Mouse (Mus musculus): ENCODE data around the gene Galnt13. TPM values are rescaled to one million over a fixed set of nuclear protein-coding genes. Genes with fewer than 3 reads are reported as not detected.
"Not testable (repeated sequence)": the region's sequence is repeated elsewhere in the genome, so short reads cannot be mapped to it uniquely, and the experiment has no call there.

Gene Galnt13
- polyA plus RNA-seq, 1 experiment: 0.62 TPM

DNA sequence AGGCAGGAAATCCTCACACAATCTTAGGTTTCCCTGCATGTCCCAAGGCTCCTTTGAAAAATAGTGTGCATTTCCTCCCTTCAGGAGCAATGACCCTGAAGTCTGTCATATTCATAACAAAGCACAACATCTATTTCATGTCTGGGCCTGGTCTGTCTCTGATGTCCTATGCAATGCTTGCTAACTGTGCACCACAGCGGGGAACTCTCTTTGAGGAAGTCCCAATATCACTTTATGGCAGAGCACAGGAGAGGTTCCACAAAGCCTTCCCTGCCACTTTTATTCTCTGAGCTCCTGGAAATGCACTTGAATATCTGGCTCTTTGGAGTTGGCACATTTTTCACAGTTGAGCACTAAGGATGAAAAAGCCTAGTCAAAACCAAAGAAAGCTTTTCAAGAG is 547.7 kb downstream of the Galnt13 start:
- TF ChIP-seq CTCF (IDR thresholded peaks at IDR 0.05; ENCODE audit: control insufficient read depth, insufficient read depth, low read length) (no peak), POLR2A (IDR thresholded peaks at IDR 0.05; ENCODE audit: borderline replicate concordance, control insufficient read depth, low read depth, low read length) (no peak)
- WGBS: 66% methylated on average over 1 of the region's 1 CpGs
- Histone ChIP-seq H3K4me3 (replicated peaks; ENCODE audit: control insufficient read depth, low read depth, low read length) (no peak overlapping the region), H3K4me1 (ENCODE audit: control insufficient read depth, insufficient read depth, low read length) (no peaks in the 10 kb centered on the region), H3K27ac (ENCODE audit: control insufficient read depth, insufficient read depth, low read depth, low read length, poor library complexity) (no peak overlapping the region)

DNA sequence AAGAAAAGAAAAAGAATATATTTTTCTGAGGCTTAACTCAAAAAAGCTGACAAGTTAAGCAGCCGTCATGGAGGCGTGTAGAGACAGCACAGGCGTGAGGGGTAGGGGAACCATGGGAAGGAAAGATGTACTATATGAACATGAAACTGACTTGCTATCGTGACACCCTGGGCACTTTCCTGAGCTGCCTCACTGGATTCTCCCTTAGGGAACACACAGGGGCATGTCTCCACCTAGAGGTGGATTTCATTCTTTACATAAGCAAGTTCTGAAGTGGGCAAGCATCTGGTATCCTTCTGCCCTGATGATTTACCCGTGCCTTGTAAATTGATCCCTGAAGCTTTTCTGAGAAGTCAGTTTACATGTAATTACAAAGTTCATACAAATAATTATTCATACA is 586.4 kb downstream of the Galnt13 start:
- no CpG with 5 or more reads among the region's 5 CpGs for WGBS
- H3K27ac ChIP-seq (ENCODE audit: control insufficient read depth, insufficient read depth, low read depth, low read length, poor library complexity); H3K4me3 ChIP-seq (replicated peaks; ENCODE audit: control insufficient read depth, low read depth, low read length); H3K4me1 ChIP-seq (ENCODE audit: control insufficient read depth, insufficient read depth, low read length): not testable (repeated sequence)

DNA sequence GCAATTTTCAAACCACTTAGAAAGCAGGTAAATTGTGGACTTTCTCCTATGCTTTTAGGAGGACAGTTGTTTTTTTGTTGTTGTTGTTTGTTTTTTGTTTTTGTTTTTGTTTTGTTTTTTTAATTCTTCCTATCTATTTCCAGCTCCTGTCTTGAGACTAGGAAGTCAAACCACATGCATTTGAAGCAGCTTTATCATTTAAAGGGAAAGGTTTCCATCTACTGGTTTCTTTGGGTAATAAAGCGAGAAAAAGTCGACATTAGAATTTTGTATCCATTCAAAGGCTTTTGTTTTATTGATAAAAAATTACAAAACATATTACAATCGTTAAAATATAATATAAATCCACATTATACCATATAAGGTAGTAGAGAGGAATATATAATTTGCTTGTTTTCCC is 598.5 kb downstream of the Galnt13 start:
- H3K4me3 ChIP-seq (replicated peaks; ENCODE audit: control insufficient read depth, low read depth, low read length): no peak overlapping the region
- no peak overlapping the region for H3K27ac ChIP-seq (ENCODE audit: control insufficient read depth, insufficient read depth, low read depth, low read length, poor library complexity)
- WGBS: 59% methylated on average over 3 of the region's 3 CpGs
- no peaks in the 10 kb centered on the region for H3K4me1 ChIP-seq (ENCODE audit: control insufficient read depth, insufficient read depth, low read length)
- TF ChIP-seq POLR2A (IDR thresholded peaks at IDR 0.05; ENCODE audit: borderline replicate concordance, control insufficient read depth, low read depth, low read length) (no peak), CTCF (IDR thresholded peaks at IDR 0.05; ENCODE audit: control insufficient read depth, insufficient read depth, low read length) (no peak)

DNA sequence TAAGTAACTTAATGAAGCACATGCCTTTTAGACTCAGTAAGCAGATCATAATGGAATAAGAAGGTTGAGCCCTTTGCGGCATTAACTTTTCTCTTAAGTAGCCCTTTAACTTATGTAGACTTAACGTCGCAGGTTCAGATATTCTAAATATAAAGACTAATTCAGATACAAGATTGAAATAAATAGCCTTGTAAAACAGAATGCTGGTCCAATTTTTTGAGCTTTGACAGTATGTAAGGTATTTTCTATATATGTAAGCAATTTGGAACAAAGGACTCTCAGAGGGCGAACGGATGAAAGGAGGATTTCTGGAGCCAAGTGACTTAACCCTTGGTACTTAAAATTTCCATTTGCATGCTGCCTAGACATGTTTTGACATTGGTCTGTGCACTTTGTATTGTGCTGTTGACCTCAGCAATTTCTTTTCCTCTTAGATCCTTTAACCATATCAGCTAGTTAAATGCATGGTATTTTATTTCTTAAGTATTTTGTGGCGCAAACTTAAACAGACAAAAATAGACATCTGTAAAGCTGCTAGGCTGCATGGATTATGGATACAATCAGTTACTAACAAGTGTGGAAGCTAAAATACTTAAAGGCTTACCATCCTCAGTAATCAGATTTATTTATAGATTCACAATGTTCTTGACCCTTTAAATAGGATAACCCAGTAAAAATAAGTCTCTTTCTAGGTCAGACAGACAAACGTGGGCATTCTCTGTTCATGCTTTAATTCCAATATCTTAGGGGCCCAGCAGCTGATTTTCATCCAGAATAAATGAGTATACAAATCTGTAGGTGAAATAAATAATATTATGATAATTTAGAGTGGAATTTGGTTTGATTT is 629.6 kb downstream of the Galnt13 start:
- TF ChIP-seq POLR2A (IDR thresholded peaks at IDR 0.05; ENCODE audit: borderline replicate concordance, control insufficient read depth, low read depth, low read length): no peak
- no peak for TF ChIP-seq CTCF (IDR thresholded peaks at IDR 0.05; ENCODE audit: control insufficient read depth, insufficient read depth, low read length)
- Histone ChIP-seq H3K27ac (ENCODE audit: control insufficient read depth, insufficient read depth, low read depth, low read length, poor library complexity) (no peak overlapping the region), H3K4me1 (ENCODE audit: control insufficient read depth, insufficient read depth, low read length) (no peaks in the 10 kb centered on the region), H3K4me3 (replicated peaks; ENCODE audit: control insufficient read depth, low read depth, low read length) (no peak overlapping the region)
- 82% methylated on average over 7 of the region's 7 CpGs for WGBS

DNA sequence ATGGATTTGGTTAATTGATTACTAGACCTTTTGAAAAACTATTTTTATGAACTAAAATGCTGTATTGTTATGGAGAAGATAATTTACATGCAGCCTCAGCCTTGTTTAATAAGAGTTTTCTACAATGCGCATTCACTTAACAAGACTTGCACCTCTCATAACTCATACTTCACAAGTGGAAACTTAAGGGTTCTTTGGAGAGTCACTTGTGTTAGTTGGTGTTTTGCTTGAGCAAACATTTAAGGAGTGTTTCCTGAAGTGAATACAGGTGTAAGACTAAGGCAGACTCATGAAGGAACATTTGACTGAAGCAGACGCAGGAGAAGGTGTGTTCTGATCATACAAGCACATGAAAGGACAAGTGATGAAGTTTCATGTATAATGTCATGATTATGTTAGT is 649.5 kb downstream of the Galnt13 start:
- TF ChIP-seq POLR2A (IDR thresholded peaks at IDR 0.05; ENCODE audit: borderline replicate concordance, control insufficient read depth, low read depth, low read length) (no peak), CTCF (IDR thresholded peaks at IDR 0.05; ENCODE audit: control insufficient read depth, insufficient read depth, low read length) (no peak)
- 90% methylated on average over 2 of the region's 2 CpGs for WGBS
- H3K27ac ChIP-seq (ENCODE audit: control insufficient read depth, insufficient read depth, low read depth, low read length, poor library complexity): no peak overlapping the region
- no peaks in the 10 kb centered on the region for H3K4me1 ChIP-seq (ENCODE audit: control insufficient read depth, insufficient read depth, low read length)
- no peak overlapping the region for H3K4me3 ChIP-seq (replicated peaks; ENCODE audit: control insufficient read depth, low read depth, low read length)

DNA sequence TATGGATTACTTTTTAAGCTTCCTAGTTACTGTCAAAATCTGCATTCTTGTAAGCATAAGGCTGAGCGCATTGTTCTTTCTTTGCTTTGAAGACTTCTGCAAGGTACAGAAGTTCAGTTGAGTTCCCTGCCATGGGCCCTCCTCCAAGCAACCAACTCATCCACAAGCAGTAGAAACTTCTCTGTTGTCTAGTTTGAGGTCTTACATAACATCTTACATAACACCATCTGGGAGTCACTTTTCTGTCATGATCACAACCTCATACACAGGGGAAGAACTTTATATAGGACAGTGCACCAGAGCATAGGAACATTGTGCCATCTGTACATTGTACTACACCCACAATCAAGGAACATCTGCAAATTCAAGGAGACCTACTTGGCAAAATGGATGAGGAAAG is 651.9 kb downstream of the Galnt13 start:
- TF ChIP-seq CTCF (IDR thresholded peaks at IDR 0.05; ENCODE audit: control insufficient read depth, insufficient read depth, low read length) (no peak), POLR2A (IDR thresholded peaks at IDR 0.05; ENCODE audit: borderline replicate concordance, control insufficient read depth, low read depth, low read length) (no peak)
- Histone ChIP-seq H3K27ac (ENCODE audit: control insufficient read depth, insufficient read depth, low read depth, low read length, poor library complexity) (no peak overlapping the region), H3K4me1 (ENCODE audit: control insufficient read depth, insufficient read depth, low read length) (no peaks in the 10 kb centered on the region), H3K4me3 (replicated peaks; ENCODE audit: control insufficient read depth, low read depth, low read length) (no peak overlapping the region)
- 97% methylated on average over 1 of the region's 1 CpGs for WGBS

DNA sequence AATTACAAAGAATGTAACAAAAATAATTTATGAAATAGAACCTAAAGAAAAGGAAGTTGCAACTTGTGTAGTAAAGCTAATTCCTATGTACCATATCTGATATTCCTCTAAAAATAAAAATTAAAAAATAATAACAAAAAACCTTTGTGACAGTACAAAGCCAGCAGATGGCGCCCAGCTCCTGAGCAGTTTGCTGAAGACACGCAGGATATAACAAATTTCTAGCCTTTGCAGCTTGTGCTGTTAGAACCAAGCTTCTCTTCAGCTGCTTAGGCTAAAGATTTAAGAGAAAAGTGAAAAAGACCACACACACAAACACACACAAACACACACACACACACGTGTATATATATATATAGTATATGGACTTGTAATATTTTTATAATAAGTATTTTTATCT is 654.2 kb downstream of the Galnt13 start:
- no peak for TF ChIP-seq CTCF (IDR thresholded peaks at IDR 0.05; ENCODE audit: control insufficient read depth, insufficient read depth, low read length)
- no peak for TF ChIP-seq POLR2A (IDR thresholded peaks at IDR 0.05; ENCODE audit: borderline replicate concordance, control insufficient read depth, low read depth, low read length)
- H3K4me3 ChIP-seq (replicated peaks; ENCODE audit: control insufficient read depth, low read depth, low read length): no peak overlapping the region
- no peak overlapping the region for H3K27ac ChIP-seq (ENCODE audit: control insufficient read depth, insufficient read depth, low read depth, low read length, poor library complexity)
- no peaks in the 10 kb centered on the region for H3K4me1 ChIP-seq (ENCODE audit: control insufficient read depth, insufficient read depth, low read length)
- 18% methylated on average over 3 of the region's 3 CpGs for WGBS

DNA sequence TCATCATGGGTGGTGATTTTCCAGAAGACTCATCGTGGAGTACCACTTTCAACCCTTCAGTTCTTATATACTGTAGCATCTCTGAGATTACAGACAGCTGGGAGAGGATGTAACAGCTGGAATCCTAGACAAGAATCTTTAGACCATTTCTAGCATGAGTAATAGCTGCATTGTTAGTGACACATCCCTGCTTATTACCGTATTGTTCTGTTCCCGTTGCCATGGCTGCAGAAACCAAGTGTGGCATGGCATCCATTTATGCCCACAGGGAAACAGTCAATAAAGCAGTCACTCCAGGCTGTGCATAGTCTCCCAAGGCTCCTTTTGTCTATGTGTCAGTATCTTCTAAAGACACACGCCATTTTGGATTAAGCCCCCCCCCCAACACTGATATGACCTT is 655.4 kb downstream of the Galnt13 start:
- H3K27ac ChIP-seq (ENCODE audit: control insufficient read depth, insufficient read depth, low read depth, low read length, poor library complexity): no peak overlapping the region
- 75% methylated on average over 4 of the region's 4 CpGs for WGBS
- H3K4me1 ChIP-seq (ENCODE audit: control insufficient read depth, insufficient read depth, low read length): no peaks in the 10 kb centered on the region
- H3K4me3 ChIP-seq (replicated peaks; ENCODE audit: control insufficient read depth, low read depth, low read length): no peak overlapping the region
- no peak for TF ChIP-seq POLR2A (IDR thresholded peaks at IDR 0.05; ENCODE audit: borderline replicate concordance, control insufficient read depth, low read depth, low read length)
- TF ChIP-seq CTCF (IDR thresholded peaks at IDR 0.05; ENCODE audit: control insufficient read depth, insufficient read depth, low read length): no peak

DNA sequence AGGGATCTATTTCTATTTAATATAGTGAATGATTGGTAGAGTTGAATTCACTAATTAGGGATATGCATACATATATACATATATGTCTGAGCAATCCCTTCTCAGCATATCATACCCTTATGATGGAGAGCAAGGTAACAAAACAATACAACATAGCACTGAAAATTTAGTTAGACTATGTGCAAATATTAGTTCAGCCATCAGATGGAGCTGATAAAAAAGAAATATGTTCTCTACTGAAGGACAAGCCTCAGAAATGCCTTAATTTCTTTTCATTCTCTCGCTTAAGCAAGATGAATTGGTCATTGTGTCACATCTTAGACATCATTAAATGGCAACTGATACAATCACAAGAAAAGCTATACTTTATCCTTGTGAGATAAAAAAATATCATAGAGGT is 663.0 kb downstream of the Galnt13 start:
- 66% methylated on average over 1 of the region's 1 CpGs for WGBS
- no peak for TF ChIP-seq POLR2A (IDR thresholded peaks at IDR 0.05; ENCODE audit: borderline replicate concordance, control insufficient read depth, low read depth, low read length)
- TF ChIP-seq CTCF (IDR thresholded peaks at IDR 0.05; ENCODE audit: control insufficient read depth, insufficient read depth, low read length): no peak
- no peaks in the 10 kb centered on the region for H3K4me1 ChIP-seq (ENCODE audit: control insufficient read depth, insufficient read depth, low read length)
- no peak overlapping the region for H3K27ac ChIP-seq (ENCODE audit: control insufficient read depth, insufficient read depth, low read depth, low read length, poor library complexity)
- H3K4me3 ChIP-seq (replicated peaks; ENCODE audit: control insufficient read depth, low read depth, low read length): no peak overlapping the region
